Comparison of ENCODE assay signal across 11 mouse cellular contexts in genomic region chr4:147927705-147928104, GRCm38 (mm10). TPM values are rescaled to one million over a fixed set of nuclear protein-coding genes. Genes with fewer than 3 reads are reported as not detected.
DNase-seq lines count a peak whose midpoint lies in the region; ATAC-seq lines count a peak whose summit lies in the region.
"Had no signal": no experiment of that assay in that cellular context is flagged by ENCODE, and none has a peak within 500 bp of the region (broad histone marks: within the 10 kb centered on the region; RNA-seq: fewer than 3 reads in every experiment).

No protein-coding gene starts in this region.

- 45% methylated on average over 8 of the region's 8 CpGs for WGBS in midbrain, embryonic 11.5 days
- 48% methylated on average over 8 of the region's 8 CpGs for WGBS in midbrain, embryonic 14.5 days
- 30% methylated on average over 8 of the region's 8 CpGs for WGBS in heart, embryonic 12.5 days
- 29% methylated on average over 8 of the region's 8 CpGs for WGBS in limb, embryonic 10.5 days
- WGBS in stomach, embryonic 16.5 days = 43% methylated on average over 8 of the region's 8 CpGs

- no peaks in the 10 kb centered on the region for H3K27me3 ChIP-seq in midbrain, embryonic 11.5 days (ENCODE audit: control insufficient read depth, insufficient read depth, low read length)
- no peaks in the 10 kb centered on the region for H3K27me3 ChIP-seq in midbrain, embryonic 14.5 days (ENCODE audit: control insufficient read depth, insufficient read depth, low read length)
- no peaks in the 10 kb centered on the region for H3K27me3 ChIP-seq in heart, embryonic 12.5 days (replicated peaks)
- no peaks in the 10 kb centered on the region for H3K27me3 ChIP-seq in limb, embryonic 10.5 days (ENCODE audit: low read depth, poor library complexity, severe bottlenecking)
- no peaks in the 10 kb centered on the region for H3K27me3 ChIP-seq in stomach, embryonic 16.5 days (ENCODE audit: control insufficient read depth, insufficient read depth, low read length)
- H3K27me3 ChIP-seq: midbrain, embryonic 12.5 days had no signal

- no peak overlapping the region for H3K4me3 ChIP-seq in midbrain, embryonic 11.5 days (ENCODE audit: low read depth, low read length)
- H3K4me3 ChIP-seq in midbrain, embryonic 14.5 days (replicated peaks; ENCODE audit: low read depth, low read length) = no peak overlapping the region
- H3K4me3 ChIP-seq in heart, embryonic 12.5 days = no peak overlapping the region
- H3K4me3 ChIP-seq in limb, embryonic 10.5 days = no peak overlapping the region
- no peak overlapping the region for H3K4me3 ChIP-seq in stomach, embryonic 16.5 days (replicated peaks; ENCODE audit: low read length)
- H3K4me3 ChIP-seq: erythroblast, embryonic 14.5 days; midbrain, embryonic 12.5 days had no signal

- ATAC-seq in midbrain, embryonic 11.5 days (ENCODE audit: low FRiP score) = peak; percentile 40
- no peak for ATAC-seq in midbrain, embryonic 14.5 days (ENCODE audit: low FRiP score, low TSS enrichment)
- ATAC-seq in heart, embryonic 12.5 days (ENCODE audit: insufficient number of reproducible peaks, low FRiP score) = 0 out of 2 replicates have a peak, but pooled peaks have one; percentile 30
- ATAC-seq in stomach, embryonic 16.5 days (ENCODE audit: insufficient read depth, low FRiP score) = 0 out of 2 replicates have a peak, but pooled peaks have one; percentile 35

- no peaks in the 10 kb centered on the region for H3K9me3 ChIP-seq in midbrain, embryonic 11.5 days (ENCODE audit: control insufficient read depth, low read length)
- H3K9me3 ChIP-seq in midbrain, embryonic 14.5 days (ENCODE audit: control insufficient read depth, low read length) = no peaks in the 10 kb centered on the region
- no peaks in the 10 kb centered on the region; the same call in 1 of the 2 replicates for H3K9me3 ChIP-seq in heart, embryonic 12.5 days (replicated peaks)
- H3K9me3 ChIP-seq in limb, embryonic 10.5 days (replicated peaks) = no peaks in the 10 kb centered on the region
- H3K9me3 ChIP-seq in stomach, embryonic 16.5 days (replicated peaks; ENCODE audit: control insufficient read depth, low read length) = no peaks in the 10 kb centered on the region
- H3K9me3 ChIP-seq: midbrain, embryonic 12.5 days had no signal

- H3K4me2 ChIP-seq in midbrain, embryonic 11.5 days = no peak overlapping the region
- H3K4me2 ChIP-seq in midbrain, embryonic 14.5 days (ENCODE audit: low read length) = no peak overlapping the region
- no peak overlapping the region for H3K4me2 ChIP-seq in heart, embryonic 12.5 days
- H3K4me2 ChIP-seq in stomach, embryonic 16.5 days (ENCODE audit: low read depth, low read length) = no peak overlapping the region
- H3K4me2 ChIP-seq: midbrain, embryonic 12.5 days had no signal

- no peaks in the 10 kb centered on the region for H3K4me1 ChIP-seq in midbrain, embryonic 11.5 days (ENCODE audit: control insufficient read depth, insufficient read depth, low read length)
- H3K4me1 ChIP-seq in midbrain, embryonic 14.5 days (ENCODE audit: control insufficient read depth, insufficient read depth, low read length) = no peaks in the 10 kb centered on the region
- H3K4me1 ChIP-seq in heart, embryonic 12.5 days (replicated peaks) = peaks cover 11% of the 10 kb centered on the region
- peaks cover 14% of the 10 kb centered on the region for H3K4me1 ChIP-seq in limb, embryonic 10.5 days
- peaks cover 3% of the 10 kb centered on the region; the same call in 1 of the 2 replicates for H3K4me1 ChIP-seq in stomach, embryonic 16.5 days (ENCODE audit: control insufficient read depth, insufficient read depth, low read length)
- H3K4me1 ChIP-seq: midbrain, embryonic 12.5 days had no signal

- no peak overlapping the region for H3K27ac ChIP-seq in midbrain, embryonic 11.5 days (ENCODE audit: low read depth, low read length)
- H3K27ac ChIP-seq in midbrain, embryonic 14.5 days (replicated peaks; ENCODE audit: low read depth, low read length) = no peak overlapping the region
- H3K27ac ChIP-seq in heart, embryonic 12.5 days (ENCODE audit: poor library complexity, severe bottlenecking) = no peak overlapping the region
- H3K27ac ChIP-seq in limb, embryonic 10.5 days = peak overlapping the region; percentile 53
- no peak overlapping the region for H3K27ac ChIP-seq in stomach, embryonic 16.5 days (ENCODE audit: low read length)
- H3K27ac ChIP-seq: midbrain, embryonic 12.5 days had no signal

- no peak for DNase-seq in midbrain, embryonic 11.5 days (ENCODE audit: low spot score, missing footprints)
- DNase-seq in midbrain, embryonic 14.5 days = no peak
- DNase-seq in limb, embryonic 10.5 days (ENCODE audit: low spot score) = no peak
- no peak for DNase-seq in thymus, postnatal 0 days (ENCODE audit: low spot score)
- DNase-seq in left cerebral cortex, adult 18-20 months (ENCODE audit: low spot score in 2 of 2) = no peak
- no peak for DNase-seq in B cell, adult 2 months

- H3K36me3 ChIP-seq in midbrain, embryonic 11.5 days (ENCODE audit: control insufficient read depth, insufficient read depth, low read length) = no peaks in the 10 kb centered on the region
- H3K36me3 ChIP-seq in midbrain, embryonic 14.5 days (ENCODE audit: control insufficient read depth, insufficient read depth, low read length) = no peaks in the 10 kb centered on the region
- H3K36me3 ChIP-seq in heart, embryonic 12.5 days = peaks cover 70% of the 10 kb centered on the region
- H3K36me3 ChIP-seq in limb, embryonic 10.5 days = peaks cover 73% of the 10 kb centered on the region
- no peaks in the 10 kb centered on the region for H3K36me3 ChIP-seq in stomach, embryonic 16.5 days (ENCODE audit: control insufficient read depth, insufficient read depth, low read length)

- no peak overlapping the region for H3K9ac ChIP-seq in midbrain, embryonic 11.5 days (ENCODE audit: low read length)
- H3K9ac ChIP-seq in midbrain, embryonic 14.5 days (replicated peaks; ENCODE audit: low read length) = no peak overlapping the region
- no peak overlapping the region for H3K9ac ChIP-seq in heart, embryonic 12.5 days
- H3K9ac ChIP-seq in stomach, embryonic 16.5 days (ENCODE audit: low read length) = no peak overlapping the region
- H3K9ac ChIP-seq: midbrain, embryonic 12.5 days had no signal

RNA-seq across cellular contexts. Expression of gene Plod1, which starts 8.9 kb away (rescaled TPM):
- polyA plus RNA-seq in midbrain, embryonic 11.5 days (2014; fragmentation: Nextera tagmentation; extraction: Ambion mirVana) = 24.2 and 25.8 TPM in 2 replicates
- polyA plus RNA-seq in midbrain, embryonic 14.5 days (2014; fragmentation: Nextera tagmentation; extraction: Ambion mirVana) = 13.5 and 20.7 TPM in 2 replicates
- polyA plus RNA-seq in heart, embryonic 12.5 days (2016; fragmentation: Nextera tagmentation; extraction: Ambion mirVana) = 46.9 and 49.6 TPM in 2 replicates
- 29.1 and 31.5 TPM in 2 replicates for polyA plus RNA-seq in limb, embryonic 10.5 days (2016; fragmentation: Nextera tagmentation; extraction: Ambion mirVana)
- polyA plus RNA-seq in stomach, embryonic 16.5 days (2015; fragmentation: Nextera tagmentation; extraction: Ambion mirVana) = 56.2 and 56.4 TPM in 2 replicates
- 11.4 TPM in 2 replicates for polyA plus RNA-seq in thymus, postnatal 0 days (2015; fragmentation: Nextera tagmentation; extraction: Ambion mirVana)
- total RNA-seq in left cerebral cortex, adult 18-20 months (2021) = 10 to 100 TPM; 12.1 to 12.6 TPM

RNA-seq across cellular contexts. Expression of gene 2510039O18Rik, which starts 13.0 kb away (rescaled TPM):
- polyA plus RNA-seq in midbrain, embryonic 11.5 days (2014; fragmentation: Nextera tagmentation; extraction: Ambion mirVana) = 14.3 and 15.3 TPM in 2 replicates
- polyA plus RNA-seq in midbrain, embryonic 14.5 days (2014; fragmentation: Nextera tagmentation; extraction: Ambion mirVana) = 15.5 and 15.8 TPM in 2 replicates
- polyA plus RNA-seq in heart, embryonic 12.5 days (2016; fragmentation: Nextera tagmentation; extraction: Ambion mirVana) = 24.6 and 24.9 TPM in 2 replicates
- polyA plus RNA-seq in limb, embryonic 10.5 days (2016; fragmentation: Nextera tagmentation; extraction: Ambion mirVana) = 13.3 and 13.5 TPM in 2 replicates
- polyA plus RNA-seq in stomach, embryonic 16.5 days (2015; fragmentation: Nextera tagmentation; extraction: Ambion mirVana) = 5.8 and 7.5 TPM in 2 replicates
- polyA plus RNA-seq in thymus, postnatal 0 days (2015; fragmentation: Nextera tagmentation; extraction: Ambion mirVana) = 21.8 and 28.9 TPM in 2 replicates
- 10 to 100 TPM; 29.6 to 32.6 TPM for total RNA-seq in left cerebral cortex, adult 18-20 months (2021)

RNA-seq across cellular contexts. Expression of gene Mfn2, which starts 23.2 kb away (rescaled TPM):
- polyA plus RNA-seq in midbrain, embryonic 11.5 days (2014; fragmentation: Nextera tagmentation; extraction: Ambion mirVana) = 36.8 and 42.4 TPM in 2 replicates
- polyA plus RNA-seq in midbrain, embryonic 14.5 days (2014; fragmentation: Nextera tagmentation; extraction: Ambion mirVana) = 56.9 and 77.2 TPM in 2 replicates
- polyA plus RNA-seq in heart, embryonic 12.5 days (2016; fragmentation: Nextera tagmentation; extraction: Ambion mirVana) = 121 and 123 TPM in 2 replicates
- 29.7 and 31.5 TPM in 2 replicates for polyA plus RNA-seq in limb, embryonic 10.5 days (2016; fragmentation: Nextera tagmentation; extraction: Ambion mirVana)
- 43.0 and 47.4 TPM in 2 replicates for polyA plus RNA-seq in stomach, embryonic 16.5 days (2015; fragmentation: Nextera tagmentation; extraction: Ambion mirVana)
- 18.2 and 18.8 TPM in 2 replicates for polyA plus RNA-seq in thymus, postnatal 0 days (2015; fragmentation: Nextera tagmentation; extraction: Ambion mirVana)
- 100 to 1,000 TPM; 198 to 204 TPM for total RNA-seq in left cerebral cortex, adult 18-20 months (2021)

RNA-seq across cellular contexts. Expression of gene Nppb, which starts 57.9 kb away (rescaled TPM):
- polyA plus RNA-seq in midbrain, embryonic 11.5 days (2014; fragmentation: Nextera tagmentation; extraction: Ambion mirVana) = 0.23 and 0.29 TPM in 2 replicates
- polyA plus RNA-seq in midbrain, embryonic 14.5 days (2014; fragmentation: Nextera tagmentation; extraction: Ambion mirVana) = not detected in 2 replicates
- polyA plus RNA-seq in heart, embryonic 12.5 days (2016; fragmentation: Nextera tagmentation; extraction: Ambion mirVana) = 276 and 282 TPM in 2 replicates
- polyA plus RNA-seq in limb, embryonic 10.5 days (2016; fragmentation: Nextera tagmentation; extraction: Ambion mirVana) = not detected in 2 replicates
- not detected in 2 replicates for polyA plus RNA-seq in stomach, embryonic 16.5 days (2015; fragmentation: Nextera tagmentation; extraction: Ambion mirVana)
- 0.42 and 0.62 TPM in 2 replicates for polyA plus RNA-seq in thymus, postnatal 0 days (2015; fragmentation: Nextera tagmentation; extraction: Ambion mirVana)
- not detected for total RNA-seq in left cerebral cortex, adult 18-20 months (2021)
- polyA plus RNA-seq: erythroblast, embryonic 14.5 days; midbrain, embryonic 12.5 days; testis, adult 2 months had no signal

RNA-seq across cellular contexts. Expression of gene Fv1, which starts 58.9 kb away (rescaled TPM):
- polyA plus RNA-seq in midbrain, embryonic 11.5 days (2014; fragmentation: Nextera tagmentation; extraction: Ambion mirVana) = 15.2 and 15.7 TPM in 2 replicates
- 4.9 and 8.7 TPM in 2 replicates for polyA plus RNA-seq in midbrain, embryonic 14.5 days (2014; fragmentation: Nextera tagmentation; extraction: Ambion mirVana)
- polyA plus RNA-seq in heart, embryonic 12.5 days (2016; fragmentation: Nextera tagmentation; extraction: Ambion mirVana) = 9.0 and 9.1 TPM in 2 replicates
- polyA plus RNA-seq in limb, embryonic 10.5 days (2016; fragmentation: Nextera tagmentation; extraction: Ambion mirVana) = 13.5 and 13.7 TPM in 2 replicates
- polyA plus RNA-seq in stomach, embryonic 16.5 days (2015; fragmentation: Nextera tagmentation; extraction: Ambion mirVana) = 10.4 and 11.1 TPM in 2 replicates
- polyA plus RNA-seq in thymus, postnatal 0 days (2015; fragmentation: Nextera tagmentation; extraction: Ambion mirVana) = 4.7 and 4.9 TPM in 2 replicates
- 10 to 100 TPM; 13.0 to 13.1 TPM for total RNA-seq in left cerebral cortex, adult 18-20 months (2021)
- polyA plus RNA-seq: erythroblast, embryonic 14.5 days had no signal
